Mouse (Mus musculus): ENCODE results near the gene Ephb2.

Gene Ephb2

DNA sequence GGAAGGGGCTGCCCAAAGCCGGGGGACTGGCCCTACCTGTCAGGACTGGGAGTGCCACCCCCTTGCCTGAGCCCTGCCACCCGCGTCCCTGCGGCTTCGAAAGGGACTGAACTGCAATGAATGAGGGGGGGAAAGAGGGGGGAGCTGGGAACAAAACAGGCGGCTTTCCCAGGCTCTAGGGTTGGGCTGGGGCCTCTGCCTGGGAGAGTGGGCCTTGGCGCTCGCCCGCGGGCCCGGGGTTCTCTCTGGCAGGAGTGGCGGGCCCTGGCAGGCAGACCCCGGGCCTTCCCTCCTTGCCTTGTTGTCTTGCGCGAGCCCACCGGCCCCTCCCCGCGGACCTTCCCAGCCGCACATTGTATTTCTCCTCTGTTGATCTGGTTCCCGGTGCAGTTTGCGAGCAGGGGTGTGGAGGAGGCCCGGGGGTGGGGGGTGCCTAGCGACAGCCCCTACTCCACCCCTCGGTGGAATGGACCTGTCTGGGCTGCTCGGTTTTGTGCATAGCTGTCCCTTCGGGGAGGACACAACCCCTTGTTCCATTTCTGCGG lies 671 bp upstream of the Ephb2 start:
- no peak for DNase-seq (ENCODE audit: low spot score in 2 of 2)

DNA sequence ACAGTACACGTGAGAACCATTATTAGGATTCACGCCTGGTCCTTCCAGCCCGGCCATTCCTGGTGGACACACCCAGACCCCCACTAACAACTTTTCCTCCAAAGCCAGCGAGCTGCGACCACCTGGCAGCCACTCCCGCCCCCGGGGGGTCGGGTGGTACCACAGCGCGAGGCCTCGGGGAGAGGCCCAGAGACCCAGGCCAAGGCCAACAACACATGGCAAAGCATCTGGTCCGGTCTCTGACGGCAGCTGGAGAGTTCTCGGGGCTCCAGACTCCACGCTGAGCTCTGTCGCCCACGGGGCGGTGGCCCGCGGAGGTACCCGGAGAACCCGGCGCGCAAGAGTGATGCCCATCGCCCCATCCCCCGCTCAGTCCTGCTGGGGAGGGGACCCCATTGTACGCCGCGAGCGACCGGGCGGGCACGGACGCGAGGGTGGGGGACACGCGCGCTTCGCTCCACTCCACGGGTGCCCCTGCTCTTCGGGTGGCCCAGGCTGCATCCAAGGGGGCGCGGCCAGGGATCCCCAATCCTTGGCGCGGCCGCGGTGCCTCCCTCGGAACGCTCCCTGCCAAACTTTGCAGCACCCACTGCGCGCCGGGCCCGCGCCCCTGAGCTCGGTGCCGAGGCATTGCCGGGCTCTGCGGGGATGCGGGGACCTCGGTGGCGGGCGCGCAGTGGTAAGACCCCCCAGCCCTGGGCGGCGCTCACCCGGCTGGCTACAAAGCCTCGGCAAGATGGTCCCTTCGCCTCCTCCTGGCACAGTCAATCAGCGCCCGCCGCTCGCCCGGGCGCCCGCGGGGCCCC lies 770 bp downstream of the Ephb2 start:
- no peak for DNase-seq (ENCODE audit: low spot score in 2 of 2)

- no peak for DNase-seq (ENCODE audit: low spot score in 2 of 2)
Observed at GRCm38 (mm10) chr4:136834439-136834814, 1.4 kb downstream of the Ephb2 start.

- no peak for DNase-seq (ENCODE audit: low spot score in 2 of 2)
Observed at GRCm38 (mm10) chr4:136833619-136834351, 2.0 kb downstream of the Ephb2 start.

GRCm38 (mm10) chr4:136832559-136833232 lies 3.1 kb downstream of the Ephb2 start:
- no peak for DNase-seq (ENCODE audit: low spot score in 2 of 2)

DNA sequence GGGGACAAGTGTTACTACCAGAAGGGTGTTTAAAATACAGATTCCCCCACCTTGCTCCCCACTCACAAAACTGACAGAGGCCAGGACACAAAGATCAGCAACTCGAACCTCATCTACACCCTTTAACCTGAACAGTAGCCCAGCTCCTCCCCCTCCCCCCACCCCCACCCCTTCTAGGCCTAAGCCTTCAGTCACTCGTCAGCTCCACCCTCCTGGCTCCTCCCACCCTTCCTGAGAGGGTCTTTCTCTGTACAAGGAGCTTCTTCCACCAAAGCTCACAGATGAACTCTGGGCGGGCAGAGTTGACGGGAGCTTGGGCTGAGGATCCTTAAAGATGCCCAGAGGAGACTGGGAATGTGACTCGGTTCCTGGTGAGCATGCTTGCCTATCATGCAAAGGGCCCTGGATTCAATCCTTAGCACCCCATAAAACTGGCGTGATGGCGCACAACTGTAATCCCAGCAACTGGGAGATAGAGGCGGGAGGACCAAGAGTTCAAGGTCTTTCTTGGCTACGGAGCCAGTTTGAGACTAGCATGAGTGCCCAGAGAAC lies 5.4 kb downstream of the Ephb2 start:
- no peak for DNase-seq (ENCODE audit: low spot score in 2 of 2)

GRCm38 (mm10) chr4:136829837-136830236 lies 6.0 kb downstream of the Ephb2 start:
- no peak for DNase-seq (ENCODE audit: low spot score in 2 of 2)

DNA sequence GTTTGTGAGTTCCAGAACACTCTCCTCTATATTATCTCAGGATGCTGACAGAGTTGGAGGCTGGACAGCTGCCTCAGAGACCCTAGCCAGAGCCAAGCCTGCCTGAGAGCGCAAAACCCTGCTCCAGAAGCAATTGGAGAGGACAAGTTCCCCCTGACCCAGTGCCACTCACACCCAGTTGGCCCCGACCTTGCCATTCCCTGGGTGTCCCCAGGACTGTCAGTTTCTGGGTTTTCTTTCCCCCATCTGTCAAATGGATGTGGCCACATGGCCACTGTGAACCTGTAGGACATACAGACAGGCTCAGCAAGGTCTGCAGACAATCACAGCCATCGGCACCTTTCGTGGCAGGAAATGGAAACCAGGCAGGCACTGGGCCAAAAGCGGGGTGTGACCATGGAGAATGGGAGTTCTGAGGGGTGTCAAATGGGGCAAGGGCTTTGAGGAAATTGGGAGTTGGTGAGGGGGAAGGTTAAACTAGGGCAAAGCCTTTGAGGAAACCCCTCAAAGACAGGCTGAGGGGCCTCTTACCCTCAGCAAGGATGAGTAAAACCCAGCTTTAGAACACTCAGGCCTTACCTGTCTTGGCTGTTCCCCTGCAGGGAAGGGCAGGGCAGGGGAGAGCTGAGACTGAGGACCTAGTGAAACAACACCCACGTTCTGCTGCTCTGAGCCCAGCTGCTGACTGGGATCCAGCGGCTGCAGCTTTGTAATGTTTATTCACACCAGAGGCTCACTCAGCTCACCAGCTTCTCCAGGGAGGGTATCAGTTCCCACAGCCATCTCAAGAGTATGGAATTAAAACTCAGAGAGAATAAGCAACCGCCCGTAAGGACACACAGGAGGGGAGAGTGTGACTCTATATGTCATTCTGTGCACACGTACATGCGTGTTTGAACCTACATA lies 6.9 kb downstream of the Ephb2 start:
- no peak for DNase-seq (ENCODE audit: low spot score in 2 of 2)

GRCm38 (mm10) chr4:136824935-136825552 lies 10.7 kb downstream of the Ephb2 start:
- no peak for DNase-seq (ENCODE audit: low spot score in 2 of 2)

DNA sequence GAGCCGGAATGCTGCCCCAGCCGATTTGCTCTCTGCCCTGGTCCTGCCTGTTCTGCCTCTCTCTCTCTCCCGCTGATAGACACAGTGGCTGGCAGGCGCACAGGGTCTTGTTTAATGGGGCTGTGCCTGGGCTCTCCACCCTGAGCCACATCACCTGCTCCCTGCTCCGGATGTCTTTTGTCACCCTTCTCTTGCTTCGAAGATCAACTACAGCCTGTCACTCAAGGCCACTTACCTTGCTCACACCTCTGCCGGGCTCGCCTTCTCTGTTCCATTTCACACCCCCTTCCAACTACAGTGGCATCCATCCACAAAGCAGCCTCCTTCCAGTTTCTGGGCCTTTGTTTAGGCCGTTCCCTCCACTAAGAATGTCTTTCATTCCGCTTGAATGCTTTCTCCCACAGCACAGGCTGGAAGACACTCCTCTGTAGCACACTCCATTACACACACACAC lies 15.7 kb downstream of the Ephb2 start:
- no peak for DNase-seq (ENCODE audit: low spot score in 2 of 2)

DNA sequence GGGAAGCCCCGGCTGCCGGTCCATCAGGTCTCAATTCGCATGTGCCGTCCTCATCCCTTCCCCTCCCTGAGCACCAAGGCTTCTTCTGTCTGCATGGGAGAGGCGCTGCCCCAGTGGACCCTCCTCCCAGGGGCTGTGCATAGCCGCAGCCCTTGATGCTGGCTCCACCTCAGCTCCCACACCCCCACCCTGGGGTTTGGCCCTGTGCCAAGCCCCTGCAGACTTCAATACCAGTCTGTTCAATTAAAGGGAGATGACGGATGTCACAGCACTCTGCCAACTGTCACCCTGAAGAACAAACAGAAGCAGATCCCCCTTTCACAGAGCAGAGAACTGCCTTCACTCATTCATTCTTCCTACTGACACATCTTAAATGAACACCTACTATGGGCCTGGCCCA lies 19.1 kb downstream of the Ephb2 start:
- DNase-seq (ENCODE audit: low spot score in 2 of 2), result peak; percentile 6 to 7

DNA sequence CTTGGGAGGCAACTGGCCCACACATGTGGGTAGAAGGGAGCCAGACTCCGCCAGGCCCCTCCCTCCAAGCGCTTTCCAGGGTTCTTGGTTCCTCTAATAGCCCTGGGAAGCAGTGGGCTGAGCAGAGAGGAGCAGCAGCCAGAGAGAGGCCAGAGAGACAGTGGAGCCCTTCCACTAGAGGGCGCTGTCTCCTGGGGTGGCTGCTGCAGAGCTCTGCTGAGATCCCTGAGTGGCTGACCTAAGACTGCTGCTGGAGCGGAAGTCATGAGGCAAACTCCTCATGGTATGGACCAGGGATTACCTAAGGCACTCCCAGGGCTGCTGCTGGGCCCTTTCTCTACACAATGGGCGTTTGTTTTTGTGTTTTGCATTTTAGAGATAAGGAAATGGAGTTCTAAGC lies 20.4 kb downstream of the Ephb2 start:
- no peak for DNase-seq (ENCODE audit: low spot score in 2 of 2)

DNA sequence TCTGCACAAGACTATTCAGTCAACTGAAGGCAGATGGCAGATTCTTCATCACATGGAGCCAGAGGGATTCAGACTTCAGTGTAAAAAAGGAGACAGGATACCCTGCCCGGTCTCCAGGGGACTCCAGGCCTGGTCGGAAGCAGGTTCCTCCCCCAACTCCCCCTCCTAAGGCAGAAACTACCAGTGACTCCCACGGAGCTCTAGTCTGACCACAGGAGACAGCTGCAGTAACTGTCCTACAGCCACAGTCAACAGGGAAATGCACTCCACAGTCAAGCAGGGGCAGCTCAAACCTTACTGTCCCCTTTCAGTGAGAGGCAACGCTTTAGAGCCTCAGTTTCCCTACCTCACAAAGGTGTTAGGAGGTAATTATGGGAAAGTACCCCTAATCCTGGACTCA lies 23.2 kb downstream of the Ephb2 start:
- no peak for DNase-seq (ENCODE audit: low spot score in 2 of 2)

GRCm38 (mm10) chr4:136811596-136811995 lies 24.2 kb downstream of the Ephb2 start:
- no peak for DNase-seq (ENCODE audit: low spot score in 2 of 2)

GRCm38 (mm10) chr4:136808478-136808877 lies 27.3 kb downstream of the Ephb2 start:
- no peak for DNase-seq (ENCODE audit: low spot score in 2 of 2)

DNA sequence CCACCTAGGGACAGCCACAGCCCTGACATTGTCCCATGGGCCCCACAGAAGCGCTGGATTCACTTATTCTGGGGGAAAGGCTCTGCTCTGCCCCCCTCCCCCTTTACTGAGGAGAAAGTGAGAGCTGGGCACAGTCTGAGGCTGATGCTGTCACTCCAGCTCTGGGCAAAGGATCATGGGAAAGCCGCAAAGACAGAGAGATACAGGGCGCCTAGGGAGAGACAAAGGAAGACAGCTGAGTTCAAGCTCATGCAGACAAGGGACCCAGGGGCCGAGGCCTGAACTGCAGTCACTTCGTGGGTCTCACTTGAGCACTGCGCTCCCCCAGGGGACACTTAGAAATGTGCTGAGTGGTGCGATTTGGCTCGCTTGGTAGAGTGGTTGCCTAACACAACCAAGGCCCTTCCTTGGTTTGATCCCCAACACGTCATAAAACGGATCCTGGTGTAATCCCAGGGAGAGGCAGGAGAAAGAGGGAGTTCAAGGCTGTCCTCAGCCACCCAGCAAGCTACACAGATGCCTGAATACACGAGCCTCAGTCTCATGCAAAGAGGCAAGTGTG lies 28.3 kb downstream of the Ephb2 start:
- no peak for DNase-seq (ENCODE audit: low spot score in 2 of 2)

DNA sequence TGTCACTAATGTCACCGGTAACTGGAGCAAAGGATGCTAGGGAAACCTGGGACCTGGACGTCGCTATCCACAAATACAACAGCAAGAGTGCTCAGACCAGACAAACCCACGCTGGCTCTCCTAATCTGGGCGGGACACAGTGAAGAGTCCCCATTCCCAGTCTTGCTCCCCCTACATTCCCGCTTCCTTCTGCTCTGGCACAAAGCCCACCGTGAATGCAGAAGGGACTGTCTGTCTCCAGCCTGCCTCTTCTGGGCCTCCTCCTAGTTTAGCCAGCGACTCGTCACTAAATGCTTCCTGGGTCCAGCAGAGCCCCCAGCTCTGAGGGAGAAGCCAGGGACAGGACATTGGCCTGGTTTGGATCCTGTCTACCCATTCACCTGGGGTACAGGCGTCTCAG lies 29.5 kb downstream of the Ephb2 start:
- DNase-seq (ENCODE audit: low spot score in 2 of 2), result no peak

GRCm38 (mm10) chr4:136804343-136804742 lies 31.4 kb downstream of the Ephb2 start:
- no peak for DNase-seq (ENCODE audit: low spot score in 2 of 2)

DNA sequence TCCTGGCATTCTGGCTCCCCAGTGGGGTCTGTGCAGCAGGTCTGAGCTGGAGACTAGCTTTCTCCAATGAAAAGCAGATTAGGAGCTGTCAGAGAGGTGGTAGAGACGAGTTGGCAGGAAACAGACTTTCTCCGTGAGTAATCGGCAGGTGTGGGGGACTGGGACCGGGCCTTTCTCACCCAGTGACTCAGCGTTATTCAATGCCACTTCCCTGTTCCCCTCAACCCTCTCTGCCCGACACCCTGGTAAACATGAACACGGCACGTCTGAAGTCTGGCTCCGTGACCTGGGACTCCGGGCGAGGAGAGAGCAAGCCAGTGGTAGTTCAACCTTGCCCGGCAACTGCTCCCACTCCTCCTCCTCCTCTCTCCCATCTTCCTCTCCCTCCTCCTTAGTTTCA lies 33.3 kb downstream of the Ephb2 start:
- no peak for DNase-seq (ENCODE audit: low spot score in 2 of 2)

- DNase-seq (ENCODE audit: low spot score in 2 of 2), result no peak
Observed at GRCm38 (mm10) chr4:136801944-136802343, 33.8 kb downstream of the Ephb2 start.
